Mouse (Mus musculus) retina, embryonic 14.5 days (tissue): ENCODE results near the gene Dnajc5.

Experiments
- DNase-seq: peaks from one replicate; pipeline ENCODE4 v3.0.0-alpha.2; 2015; ENCODE audit warnings: low spot score

Gene Dnajc5

GRCm38 (mm10) chr2:181572921-181573920, 52.9 kb downstream of the Dnajc5 start:
- DNase-seq = no peak

GRCm38 (mm10) chr2:181573961-181574360, 53.7 kb downstream of the Dnajc5 start:
- no peak for DNase-seq

- no peak for DNase-seq
Observed at GRCm38 (mm10) chr2:181574921-181575545, 54.7 kb downstream of the Dnajc5 start.

GRCm38 (mm10) chr2:181576613-181577012, 56.3 kb downstream of the Dnajc5 start:
- DNase-seq = no peak

- no peak for DNase-seq
Observed at GRCm38 (mm10) chr2:181577126-181577525, 56.8 kb downstream of the Dnajc5 start.

- no peak for DNase-seq
Observed at GRCm38 (mm10) chr2:181577981-181578581, 57.8 kb downstream of the Dnajc5 start.

- DNase-seq = no peak
Observed at GRCm38 (mm10) chr2:181578790-181579618, 58.7 kb downstream of the Dnajc5 start.

GRCm38 (mm10) chr2:181579681-181580080, 59.4 kb downstream of the Dnajc5 start:
- DNase-seq = no peak

GRCm38 (mm10) chr2:181580131-181580772, 60.0 kb downstream of the Dnajc5 start:
- no peak for DNase-seq

- peak; percentile 91 for DNase-seq
Observed at GRCm38 (mm10) chr2:181581016-181581401, 60.7 kb downstream of the Dnajc5 start.

GRCm38 (mm10) chr2:181581402-181582120, 61.3 kb downstream of the Dnajc5 start:
- DNase-seq = peak; percentile 79

GRCm38 (mm10) chr2:181582358-181582757, 62.1 kb downstream of the Dnajc5 start:
- DNase-seq = no peak

GRCm38 (mm10) chr2:181582939-181583338, 62.7 kb downstream of the Dnajc5 start:
- DNase-seq = no peak

GRCm38 (mm10) chr2:181583460-181584257, 63.4 kb downstream of the Dnajc5 start:
- no peak for DNase-seq

GRCm38 (mm10) chr2:181584411-181584942, 64.2 kb downstream of the Dnajc5 start, which contains the start of gene Uckl1:
Gene Uckl1, minus strand, starts transcription at chr2:181584892.
- DNase-seq = no peak

GRCm38 (mm10) chr2:181585506-181585905, 65.2 kb downstream of the Dnajc5 start:
- DNase-seq = no peak

- DNase-seq = no peak
Observed at GRCm38 (mm10) chr2:181586124-181586523, 65.8 kb downstream of the Dnajc5 start.

- DNase-seq = no peak
Observed at GRCm38 (mm10) chr2:181587796-181588195, 67.5 kb downstream of the Dnajc5 start.

- DNase-seq = no peak
Observed at GRCm38 (mm10) chr2:181588229-181588780, 68.0 kb downstream of the Dnajc5 start.
